Mouse (Mus musculus) adrenal gland, postnatal 4 days (tissue): ENCODE results near the gene Tmc3. TPM values are rescaled to one million over a fixed set of nuclear protein-coding genes. Genes with fewer than 3 reads are reported as not detected.

Experiments used
- DNase-seq, 2 experiments: peaks; one replicate each; pipeline ENCODE4 v3.0.0; 2021 to 2022; ENCODE audit warnings: low spot score in 2 of 2, mixed read lengths in 2 of 2
- total RNA-seq, 2 experiments: library from RNA; stranded (reverse); gene quantifications; 2 replicates each; pipeline ENCODE4 v1.2.3; 2021

The Tmc3 gene
- total RNA-seq, 2 experiments from 2014 or later, result 1.0 to 1.8 TPM

DNA sequence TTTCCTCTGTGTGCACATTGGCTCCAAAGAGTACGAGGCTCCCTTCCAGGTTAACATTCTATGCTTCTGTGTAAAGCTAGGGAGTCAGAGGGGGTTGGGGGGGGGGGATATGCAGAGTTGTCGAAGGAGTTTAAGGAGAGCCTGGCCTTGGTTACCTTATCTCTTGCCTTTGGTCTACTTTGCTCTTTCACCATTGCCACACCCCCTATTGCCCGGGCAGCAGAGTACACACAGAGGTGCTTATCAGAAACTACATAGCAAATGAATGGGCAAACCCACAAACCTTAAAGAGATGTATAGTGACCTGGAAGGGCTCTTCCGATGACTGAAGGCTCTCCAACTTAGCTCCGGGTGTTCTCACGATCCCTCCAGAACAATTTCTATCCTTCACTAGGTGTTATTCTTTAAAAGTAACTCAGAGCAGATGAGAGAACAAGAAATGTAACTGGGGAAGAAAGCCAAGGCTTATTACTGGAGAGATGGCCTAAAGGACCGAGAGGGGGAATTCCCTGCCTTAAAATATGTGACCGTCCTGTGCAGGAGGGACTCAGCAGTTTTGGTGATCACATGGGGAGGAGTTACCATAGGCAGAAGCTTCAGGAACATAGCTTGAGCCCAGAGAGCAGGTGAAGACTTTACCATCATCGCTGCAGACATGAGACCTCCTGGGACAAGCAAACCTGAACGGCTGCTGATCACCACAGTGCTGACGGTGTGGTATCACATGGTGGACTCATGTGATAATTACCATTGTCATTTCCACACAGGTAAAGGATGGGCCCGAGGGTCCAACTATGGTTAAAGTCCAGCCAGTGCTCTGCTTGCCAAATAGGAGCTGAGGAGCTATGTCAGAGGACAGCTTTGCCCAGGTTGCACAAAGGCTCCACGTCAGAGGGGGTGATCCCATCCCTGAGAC lies 14.5 kb downstream of the Tmc3 start:
- DNase-seq, result no peak

- no peak for DNase-seq
These were observed 15.2 kb downstream of the Tmc3 start for GRCm38 (mm10) chr7:83599913-83600286.

DNA sequence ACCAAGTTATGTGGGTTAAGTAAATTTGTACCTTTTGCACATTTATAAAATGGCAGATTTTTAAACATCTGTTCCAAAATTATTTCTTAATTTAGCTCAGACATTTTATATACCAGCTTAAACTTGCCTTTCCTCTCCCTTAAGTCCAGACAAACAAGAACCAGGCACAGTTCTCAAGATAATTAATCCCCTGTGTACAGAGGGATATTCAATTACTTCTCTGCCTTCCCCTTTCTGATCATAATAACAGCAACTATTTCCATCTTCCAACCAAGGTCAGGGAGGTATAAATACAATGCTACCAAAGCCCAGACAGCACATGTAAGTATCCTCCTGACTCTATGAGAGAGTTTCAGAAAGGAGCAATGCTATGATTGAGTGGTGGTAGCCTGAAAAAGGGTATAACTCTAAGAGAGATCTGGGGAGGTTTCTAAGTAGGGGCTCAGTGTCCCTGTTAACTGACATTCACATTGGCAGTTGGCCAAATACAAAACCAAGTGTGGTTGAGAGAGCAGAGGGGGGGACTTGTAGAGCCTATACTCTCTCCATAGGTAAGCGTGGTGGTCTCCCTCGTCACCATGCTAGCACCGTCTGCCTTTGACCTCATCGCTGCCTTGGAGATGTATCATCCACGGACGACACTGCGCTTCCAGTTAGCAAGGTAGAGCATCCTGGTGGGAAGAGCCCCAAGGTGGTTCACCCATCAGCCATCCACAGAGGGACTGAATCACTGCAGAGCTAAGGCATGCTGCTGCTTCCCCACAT lies 19.6 kb downstream of the Tmc3 start:
- DNase-seq, result no peak

GRCm38 (mm10) chr7:83606796-83607195 lies 22.1 kb downstream of the Tmc3 start:
- DNase-seq, result no peak

DNA sequence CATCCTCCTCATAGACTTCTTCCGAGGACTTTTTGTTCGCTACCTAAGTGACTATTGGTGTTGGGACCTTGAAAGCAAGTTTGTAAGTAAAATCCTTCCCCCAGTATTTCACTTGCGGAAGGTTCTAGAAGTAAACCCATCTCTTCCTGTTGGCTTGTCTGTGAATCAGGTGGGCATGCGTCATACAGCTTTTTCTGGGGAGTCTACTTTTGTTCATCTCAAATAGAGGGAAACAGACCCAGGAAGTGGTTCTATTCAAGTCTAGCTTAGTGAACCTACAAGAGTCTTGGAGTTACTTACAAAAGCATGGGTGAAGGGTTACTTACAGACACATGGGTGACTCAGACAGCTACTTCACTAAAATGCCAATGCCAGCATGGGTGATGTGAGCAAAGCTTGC lies 25.2 kb downstream of the Tmc3 start:
- no peak for DNase-seq

DNA sequence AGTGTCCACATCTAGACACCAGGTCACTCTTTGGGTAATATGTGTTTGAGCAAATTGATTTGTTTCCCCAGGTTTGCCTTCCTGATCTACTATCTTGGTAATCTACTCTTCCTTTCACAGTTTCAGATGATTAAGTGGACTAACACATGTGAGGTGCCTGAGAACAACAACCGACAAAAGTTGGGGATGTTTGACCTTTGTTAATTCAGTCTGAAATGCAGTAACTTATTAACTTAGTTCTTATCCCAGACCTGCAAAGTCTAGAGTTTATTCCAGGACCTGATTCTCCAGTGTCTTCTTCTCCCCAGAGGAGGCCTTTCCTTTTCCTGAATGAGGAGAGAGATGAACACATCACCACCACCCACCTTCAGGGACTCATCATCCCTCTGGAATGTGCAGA lies 27.2 kb downstream of the Tmc3 start:
- DNase-seq, result no peak

GRCm38 (mm10) chr7:83615272-83615671 lies 30.5 kb downstream of the Tmc3 start:
- DNase-seq, result no peak

DNA sequence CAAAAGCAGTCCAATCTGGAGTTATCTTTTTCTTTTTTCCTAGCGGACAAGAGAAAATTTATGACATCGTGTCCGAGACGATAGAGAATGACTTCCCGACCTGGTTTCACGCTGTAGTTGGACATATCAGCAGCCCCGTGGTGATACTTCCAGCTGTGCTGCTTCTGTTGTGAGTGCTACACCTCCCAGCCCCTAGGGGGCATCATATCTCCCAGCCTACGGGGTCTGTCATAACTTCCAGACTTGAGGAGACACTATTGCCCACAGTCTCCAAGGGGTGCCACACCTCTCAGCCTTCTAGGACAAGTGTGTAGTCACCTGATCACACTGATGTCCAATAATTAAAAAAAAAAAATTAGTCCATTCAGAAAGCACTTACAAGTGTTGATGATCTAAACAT lies 31.1 kb downstream of the Tmc3 start:
- no peak for DNase-seq

DNA sequence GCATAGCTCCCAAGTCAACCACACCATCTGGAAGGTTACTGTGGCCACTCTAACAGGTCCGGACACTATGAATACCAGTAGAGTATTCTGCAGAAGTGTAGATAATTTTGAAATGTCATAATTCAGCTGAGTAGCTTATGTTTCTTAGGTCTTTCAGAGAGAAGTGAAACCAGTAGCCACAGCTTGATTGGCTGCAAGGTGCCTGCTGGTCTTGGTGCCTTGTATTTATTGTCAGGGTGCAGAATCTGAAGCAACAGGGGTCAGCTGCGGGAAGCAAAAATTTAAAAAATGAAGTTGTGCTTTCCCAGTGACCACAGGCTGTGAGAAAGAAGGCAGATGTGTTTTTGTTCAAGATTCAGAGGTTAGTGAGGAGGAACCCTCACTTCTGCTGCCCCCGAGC lies 31.5 kb downstream of the Tmc3 start:
- DNase-seq, result no peak

GRCm38 (mm10) chr7:83618709-83619108 lies 34.0 kb downstream of the Tmc3 start:
- no peak for DNase-seq

- DNase-seq, result no peak
These were observed 37.9 kb downstream of the Tmc3 start for GRCm38 (mm10) chr7:83622582-83622981.

- DNase-seq, result no peak
These were observed 39.3 kb downstream of the Tmc3 start for GRCm38 (mm10) chr7:83624065-83624464.

DNA sequence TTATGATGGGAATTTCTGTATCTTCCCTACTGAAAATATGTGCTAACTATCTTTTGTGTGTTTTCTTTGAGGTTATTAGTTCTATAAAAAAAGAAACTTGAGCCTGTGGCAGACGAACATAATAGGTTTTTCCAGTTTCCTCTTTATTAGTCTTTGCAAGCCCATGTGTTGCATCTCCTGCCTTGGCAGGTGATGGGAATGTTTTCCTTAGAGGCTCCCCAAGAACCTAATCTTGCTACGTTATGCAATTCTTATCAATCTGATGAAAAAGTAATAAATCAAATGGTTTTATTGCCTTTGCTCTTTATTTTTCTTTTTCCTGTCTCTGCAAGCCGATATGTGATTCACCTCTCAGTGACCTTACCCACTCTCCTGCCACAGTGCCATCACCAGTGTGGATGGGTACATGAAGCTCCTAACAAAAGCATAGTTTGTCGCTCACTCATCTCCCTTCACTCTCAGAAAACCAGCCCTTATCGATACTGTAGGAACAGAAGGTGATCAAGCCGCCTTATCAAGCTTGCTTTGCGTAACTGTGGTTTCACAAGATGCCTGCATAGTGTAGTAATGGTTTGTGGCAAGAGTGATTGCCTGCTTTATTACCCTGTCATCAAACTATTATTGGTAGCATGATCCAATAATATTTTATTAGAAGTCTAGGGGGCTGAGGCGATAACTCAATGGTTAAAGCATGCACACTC lies 42.0 kb downstream of the Tmc3 start:
- no peak for DNase-seq

- no peak for DNase-seq
These were observed 42.6 kb downstream of the Tmc3 start for GRCm38 (mm10) chr7:83627369-83627768.

- DNase-seq, result no peak
These were observed 46.5 kb downstream of the Tmc3 start for GRCm38 (mm10) chr7:83631073-83631827.

- DNase-seq, result peak; percentile 69 to 84
These were observed 47.3 kb downstream of the Tmc3 start, which contains the start of gene Stard5 for GRCm38 (mm10) chr7:83631828-83632681. Gene Stard5, plus strand, starts transcription at chr7:83631959.

DNA sequence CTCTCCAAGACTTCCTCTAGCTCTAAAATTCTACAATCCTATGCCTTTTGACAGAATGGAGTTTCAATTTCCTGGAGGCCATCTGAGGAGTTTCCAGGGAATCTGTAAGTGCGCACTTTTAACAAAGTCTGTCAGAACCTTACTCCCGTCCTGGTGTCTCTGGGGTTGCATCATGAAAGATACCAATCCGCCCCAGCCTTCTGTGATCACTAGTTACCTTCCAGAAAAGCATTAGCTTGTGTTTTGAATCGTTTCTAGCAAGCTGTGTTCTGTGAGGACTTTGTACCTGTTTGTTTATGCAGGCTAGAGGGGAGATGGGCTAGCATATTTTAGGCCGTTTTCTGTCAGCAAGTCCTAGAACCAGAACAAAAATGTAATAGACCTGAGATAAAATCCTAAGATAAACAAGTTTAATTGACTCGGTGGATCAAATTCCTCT lies 48.0 kb downstream of the Tmc3 start:
- DNase-seq, result no peak

- no peak for DNase-seq
These were observed 49.1 kb downstream of the Tmc3 start for GRCm38 (mm10) chr7:83633856-83634255.

- DNase-seq, result no peak
These were observed 51.0 kb downstream of the Tmc3 start for GRCm38 (mm10) chr7:83635726-83636125.

DNA sequence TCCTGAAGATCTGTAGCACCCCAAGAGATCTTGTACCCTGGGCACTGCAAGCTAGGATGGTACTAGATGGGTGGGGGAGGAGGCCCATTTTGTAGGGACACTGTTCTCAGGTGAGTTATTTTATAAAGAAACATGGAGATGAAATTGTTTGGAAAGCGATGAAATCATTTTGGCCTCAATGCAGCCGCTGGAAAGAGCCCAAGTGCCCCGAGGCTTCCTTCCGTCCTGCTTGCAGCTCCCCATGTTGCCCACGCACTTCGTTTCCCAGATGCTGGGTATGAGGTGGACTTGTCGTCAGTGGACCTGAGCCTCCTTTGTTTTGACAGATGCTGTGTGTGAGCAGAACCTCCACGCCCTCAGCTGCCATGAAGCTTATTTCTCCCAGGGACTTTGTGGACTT lies 51.7 kb downstream of the Tmc3 start:
- no peak for DNase-seq
